Mouse (Mus musculus) adrenal gland, postnatal 25 days (tissue): ENCODE measurements around the gene Olfr1263. TPM values are rescaled to one million over a fixed set of nuclear protein-coding genes. Genes with fewer than 3 reads are reported as not detected.

Experiments
- DNase-seq: peaks from one replicate; pipeline ENCODE4 v3.0.0; 2021; ENCODE audit warnings: mixed read lengths
- long read RNA-seq: library from polyadenylated mRNA; stranded (forward); transcript quantifications from one replicate; pipeline ENCODE4 v2.0.0, GENCODE M21; 2021
- total RNA-seq: library from RNA; stranded (reverse); gene quantifications from 2 replicates; pipeline ENCODE4 v1.2.3, GENCODE M21; 2021

The Olfr1263 gene
- not detected in 2 replicates for total RNA-seq
- long read RNA-seq = 0 reads

DNA sequence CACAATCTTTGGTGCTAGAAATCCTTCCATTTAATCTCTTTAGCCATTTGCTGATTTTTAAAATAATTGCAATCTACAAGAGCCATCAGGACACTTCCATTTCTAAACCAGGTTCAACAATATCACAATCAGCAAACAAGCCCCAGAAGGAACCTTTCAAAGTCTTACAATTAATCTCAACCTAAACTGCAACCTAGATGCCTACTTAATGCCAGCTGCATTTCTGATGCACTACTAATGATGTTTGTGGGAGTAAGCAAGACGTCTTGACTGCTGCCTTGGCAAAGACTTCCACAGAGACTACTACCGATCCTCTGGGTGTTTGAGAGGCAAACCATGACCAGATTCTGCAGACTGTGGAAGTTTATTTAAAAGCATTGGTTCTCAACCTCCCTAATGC lies at the start of gene Olfr1263:
Gene Olfr1263 (plus strand): TSS at position 301 of the 400 bp plus-strand sequence.
- DNase-seq = no peak

DNA sequence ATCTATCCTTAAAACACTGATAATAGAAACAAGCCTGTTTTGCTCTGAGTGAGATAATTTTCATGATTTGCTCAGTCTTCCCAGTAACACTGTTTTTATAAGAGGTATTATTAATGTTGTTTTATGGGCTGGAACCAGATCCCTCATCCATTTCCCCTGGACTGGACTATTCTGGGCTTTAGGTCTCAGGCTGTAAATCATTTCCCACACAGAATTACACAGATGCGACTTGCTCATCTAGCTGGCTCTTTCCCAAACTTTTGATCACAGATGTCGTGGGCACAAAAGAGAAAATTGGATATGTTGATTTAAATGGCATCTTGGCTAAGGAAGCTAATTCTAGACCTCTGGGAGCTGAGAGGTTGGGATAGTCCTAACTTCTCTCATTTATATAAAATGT lies 37.7 kb upstream of the Olfr1263 start, which contains the start of gene Olfr1260:
Gene Olfr1260 (plus strand): TSS at position 157 of the 400 bp plus-strand sequence.
- no peak for DNase-seq

GRCm38 (mm10) chr2:89977709-89978108 lies 34.2 kb upstream of the Olfr1263 start:
- DNase-seq = no peak

- DNase-seq = no peak
These were observed 21.0 kb upstream of the Olfr1263 start, which contains the start of gene Olfr1261 for GRCm38 (mm10) chr2:89990921-89991320. Gene Olfr1261, plus strand, starts transcription at chr2:89991221.

GRCm38 (mm10) chr2:89999845-90000244 lies 12.1 kb upstream of the Olfr1263 start, which contains the start of gene Olfr1262:
Gene Olfr1262, plus strand, starts transcription at chr2:90000145.
- no peak for DNase-seq

DNA sequence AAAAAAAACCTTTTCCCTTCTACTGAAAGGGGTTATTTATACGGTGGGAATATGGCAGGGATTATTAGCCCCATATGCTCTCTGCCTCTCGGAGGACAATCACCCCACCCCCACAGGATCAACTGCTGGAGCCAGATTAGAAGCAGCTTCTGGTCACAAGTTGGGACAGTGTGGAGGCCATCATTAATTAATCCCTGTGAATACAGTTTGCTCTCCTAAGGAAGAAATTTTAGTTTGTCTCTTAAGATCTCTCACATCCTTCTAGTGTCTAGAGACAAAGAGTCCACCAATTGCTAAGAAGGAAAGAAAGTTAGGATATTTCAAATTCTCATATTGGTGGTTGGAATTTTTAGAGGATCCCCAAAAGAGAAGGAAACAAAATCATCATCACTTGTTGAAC lies 13.5 kb downstream of the Olfr1263 start, which contains the start of gene Olfr1264:
Gene Olfr1264 (minus strand): TSS at position 101 of the 400 bp plus-strand sequence.
- no peak for DNase-seq

- no peak for DNase-seq
These were observed 23.1 kb downstream of the Olfr1263 start, which contains the start of gene Olfr1265 for GRCm38 (mm10) chr2:90035037-90035436. Gene Olfr1265, plus strand, starts transcription at chr2:90035337.

DNA sequence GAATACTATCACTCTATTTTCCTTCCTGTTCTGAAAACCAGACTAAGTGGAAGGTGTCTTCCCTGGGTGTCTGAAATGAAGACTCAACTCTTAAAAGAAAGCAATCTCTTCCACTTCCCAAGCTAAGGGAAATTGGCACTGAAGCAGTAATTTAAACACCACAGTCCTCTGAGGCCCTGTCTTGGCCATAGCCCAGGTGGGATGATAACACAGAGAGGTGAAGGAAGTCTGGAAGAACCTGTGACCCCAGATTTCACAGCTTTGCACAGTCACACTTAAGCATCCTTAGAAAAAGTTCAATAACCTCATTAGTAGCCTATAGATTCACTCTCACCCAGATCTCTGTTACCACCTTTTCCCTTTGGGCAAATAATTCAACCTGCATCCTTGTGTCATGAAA lies 51.6 kb downstream of the Olfr1263 start, which contains the start of gene Olfr140:
Gene Olfr140 (minus strand): TSS at position 101 of the 400 bp plus-strand sequence.
- DNase-seq = no peak

Other genes with a start within 250 kb of the Olfr1263 start
- not detected in 2 replicates for gene Olfr1254, start 218.5 kb upstream of the Olfr1263 start, total RNA-seq
- gene Olfr1255, start 200.1 kb upstream of the Olfr1263 start, total RNA-seq = not detected in 2 replicates
- not detected in 2 replicates for gene Olfr1256, start 170.6 kb upstream of the Olfr1263 start, total RNA-seq
- gene Olfr48, start 163.9 kb upstream of the Olfr1263 start, total RNA-seq = not detected in 2 replicates
- not detected in 2 replicates for gene Olfr1257, start 133.7 kb upstream of the Olfr1263 start, total RNA-seq
- gene Olfr1258, start 84.8 kb upstream of the Olfr1263 start, total RNA-seq = not detected in 2 replicates
- gene Olfr1259, start 63.5 kb upstream of the Olfr1263 start, total RNA-seq = not detected in 2 replicates
- not detected in 2 replicates for gene Olfr1260, start 37.8 kb upstream of the Olfr1263 start, total RNA-seq
- gene Olfr1261, start 20.9 kb upstream of the Olfr1263 start, total RNA-seq = not detected in 2 replicates
- not detected in 2 replicates for gene Olfr1262, start 12.0 kb upstream of the Olfr1263 start, total RNA-seq
- gene Olfr1264, start 13.4 kb downstream of the Olfr1263 start, total RNA-seq = not detected in 2 replicates
- not detected in 2 replicates for gene Olfr1265, start 23.2 kb downstream of the Olfr1263 start, total RNA-seq
- not detected in 2 replicates for gene Olfr140, start 51.5 kb downstream of the Olfr1263 start, total RNA-seq
- not detected in 2 replicates for gene Olfr1269, start 109.3 kb downstream of the Olfr1263 start, total RNA-seq
- not detected in 2 replicates for gene Olfr32, start 130.2 kb downstream of the Olfr1263 start, total RNA-seq
- not detected in 2 replicates for gene Olfr1270, start 141.0 kb downstream of the Olfr1263 start, total RNA-seq
- 0.38 TPM in 1 of 2 replicates, not detected in the other for gene Olfr1506, start 212.4 kb downstream of the Olfr1263 start, total RNA-seq
- gene Olfr142, start 245.5 kb downstream of the Olfr1263 start, total RNA-seq = not detected in 2 replicates